Mouse (Mus musculus): Measurements from ENCODE around the gene Ulk4.

GRCm38 (mm10) chr9:120974209-120974608 lies 302.8 kb downstream of the Ulk4 start:
- TF ChIP-seq CTCF (IDR thresholded peaks at IDR 0.05; ENCODE audit: borderline replicate concordance, insufficient read depth, low read length) (no peak), POLR2A (IDR thresholded peaks at IDR 0.05; ENCODE audit: low read depth, low read length) (no peak)
